Mouse (Mus musculus): ENCODE data around the gene Krt25.

Krt25 gene

DNA sequence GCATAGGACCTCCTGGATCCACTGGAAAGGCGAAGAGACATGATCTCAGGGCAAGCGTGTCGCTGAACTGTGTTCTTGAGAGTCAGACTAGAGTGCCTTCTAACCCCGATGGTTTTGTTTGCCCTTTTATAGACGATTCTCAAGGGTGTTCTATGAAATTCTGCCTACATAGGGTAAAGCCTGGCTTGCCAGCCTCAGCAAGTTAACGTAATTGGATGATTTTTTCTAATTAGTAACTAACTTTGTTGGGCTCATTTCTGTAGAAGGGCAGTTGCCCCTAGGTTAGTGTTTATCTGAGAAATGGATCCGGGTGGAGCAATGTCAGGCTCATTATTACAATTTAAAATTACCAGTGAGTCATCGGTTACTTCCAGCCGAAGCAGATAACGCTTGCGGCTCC, at the start of gene Krt25:
Krt25 (minus strand) TSS at position 101 of the 400 bp plus-strand sequence.
- DNase-seq, result no peak

DNA sequence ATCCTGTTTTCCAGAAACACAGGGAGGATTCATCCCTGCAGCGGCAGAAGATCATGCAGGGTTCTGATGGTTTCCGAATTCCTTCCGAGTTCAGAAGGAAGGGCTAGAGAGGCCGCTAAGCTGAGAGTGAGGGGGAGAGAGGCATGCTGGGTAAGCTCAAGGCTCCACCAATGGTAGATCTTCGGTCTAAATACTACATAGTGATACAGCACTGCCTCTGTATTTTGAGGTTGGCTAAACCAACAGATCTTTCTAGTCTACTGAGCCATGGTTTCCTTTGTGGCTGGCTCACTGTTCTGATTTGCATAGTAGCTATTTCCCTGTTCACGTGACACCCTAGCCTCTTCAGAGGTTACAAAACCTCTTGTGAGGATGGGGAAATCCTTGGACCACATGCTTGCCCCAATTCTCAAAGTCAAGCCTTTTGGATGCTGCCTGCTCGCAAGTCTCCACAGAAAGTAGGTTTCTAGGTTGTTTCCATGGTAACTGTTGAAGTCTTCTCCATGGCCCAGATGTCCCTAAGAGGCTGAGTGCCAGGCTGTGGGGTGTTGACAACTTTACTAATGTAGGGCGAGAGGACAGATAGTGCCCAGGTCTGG, 47.2 kb upstream of the Krt25 start:
- peak; percentile 49 for DNase-seq

DNA sequence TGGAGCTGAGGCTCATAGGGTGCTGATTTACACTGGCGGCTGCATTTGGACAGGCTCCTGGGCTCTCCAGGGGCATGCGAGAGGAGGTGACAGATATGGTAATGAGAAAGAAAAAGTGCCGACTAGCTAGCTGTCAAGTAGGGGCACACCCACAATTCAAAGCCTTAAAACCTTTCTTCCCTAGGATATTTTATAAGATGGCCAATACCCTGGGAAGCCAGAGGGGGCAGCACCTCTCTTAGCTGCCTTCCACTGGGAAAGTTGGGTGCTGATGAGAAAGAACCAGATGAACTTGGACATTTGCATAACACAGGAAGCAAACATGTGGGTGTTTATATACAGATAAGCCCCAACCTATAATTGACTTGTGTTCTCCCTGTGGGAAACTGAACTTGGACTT, 46.5 kb upstream of the Krt25 start:
- DNase-seq, result no peak

DNA sequence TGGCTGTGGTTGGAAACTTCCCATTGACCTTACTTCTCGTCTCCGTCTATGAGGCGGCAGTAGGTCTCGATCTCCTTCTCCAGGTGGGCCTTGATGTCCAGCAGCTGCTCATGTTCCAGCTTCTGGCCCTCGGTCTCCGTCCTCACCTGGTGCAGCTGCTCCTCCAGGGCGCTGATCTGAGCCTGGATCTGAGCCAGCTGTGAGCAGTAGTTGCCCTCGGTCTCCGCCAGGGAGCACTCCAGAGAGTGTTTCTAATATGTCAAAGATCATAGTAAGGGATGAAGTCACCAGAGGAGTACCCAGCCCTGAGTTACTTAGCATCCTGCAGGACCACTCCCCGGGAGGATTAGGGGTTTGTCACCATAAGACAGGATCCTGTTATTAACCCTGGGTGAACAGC, 44.0 kb upstream of the Krt25 start:
- DNase-seq, result no peak

DNA sequence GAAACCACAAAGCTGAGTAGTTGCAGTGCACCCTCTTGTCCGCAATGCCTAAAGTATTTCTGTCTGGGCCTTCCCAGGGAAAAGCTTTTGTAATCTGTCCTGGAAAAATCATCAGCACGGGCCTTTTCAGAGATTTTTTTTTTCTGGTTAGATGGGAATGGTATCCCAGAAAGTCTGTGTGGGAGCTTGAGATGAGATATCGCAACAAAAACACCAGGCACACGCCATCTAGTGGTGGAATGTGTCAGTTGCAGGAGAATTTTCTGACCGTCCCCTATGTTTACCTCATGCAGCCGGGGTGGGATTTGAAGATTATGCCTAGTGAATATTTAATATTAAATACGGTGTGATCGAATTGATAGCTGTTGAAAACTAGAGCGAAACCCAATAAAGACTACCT, 41.7 kb upstream of the Krt25 start:
- DNase-seq, result peak; percentile 15

DNA sequence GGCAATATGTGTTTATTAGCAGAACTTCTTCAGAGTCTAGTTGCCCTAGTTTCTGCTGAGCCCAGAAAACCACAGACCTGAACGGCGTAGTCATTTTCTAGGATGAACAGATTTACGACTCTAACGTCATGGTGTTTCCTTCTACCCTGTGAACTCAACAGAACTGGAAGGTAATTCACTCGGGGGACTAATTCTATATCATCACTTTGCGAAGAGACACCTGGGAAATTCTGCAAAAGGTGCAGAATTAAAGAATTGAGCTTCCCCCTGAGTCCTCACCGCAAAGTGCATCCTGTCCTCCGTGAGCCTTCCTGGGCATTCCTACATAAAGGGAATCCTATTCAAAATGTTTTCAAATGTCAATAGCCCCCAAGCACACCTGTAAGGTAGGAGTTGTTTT, 38.7 kb upstream of the Krt25 start:
- DNase-seq, result no peak

DNA sequence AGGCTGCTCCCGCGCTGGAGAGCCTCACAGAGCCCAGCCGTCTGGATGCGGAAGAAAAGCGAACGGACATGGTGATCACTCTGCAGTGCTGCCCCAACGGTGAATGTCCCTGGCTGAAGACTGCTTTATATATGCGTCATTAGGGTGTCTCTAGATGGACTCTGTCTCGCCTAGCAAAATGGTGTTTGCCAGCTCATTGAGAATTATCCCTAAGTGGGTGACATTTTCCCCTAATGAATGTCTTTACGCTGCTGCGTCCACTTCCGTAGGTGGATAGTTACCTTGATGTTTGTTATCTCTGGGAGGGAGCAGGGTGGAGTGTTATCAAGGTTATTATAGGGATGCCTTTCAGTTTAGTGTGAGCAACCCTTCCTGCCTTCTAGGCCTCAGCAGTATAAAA, 28.3 kb upstream of the Krt25 start, which contains the start of gene Krt27:
Krt27 (minus strand) TSS at position 101 of the 400 bp plus-strand sequence.
- DNase-seq, result no peak

DNA sequence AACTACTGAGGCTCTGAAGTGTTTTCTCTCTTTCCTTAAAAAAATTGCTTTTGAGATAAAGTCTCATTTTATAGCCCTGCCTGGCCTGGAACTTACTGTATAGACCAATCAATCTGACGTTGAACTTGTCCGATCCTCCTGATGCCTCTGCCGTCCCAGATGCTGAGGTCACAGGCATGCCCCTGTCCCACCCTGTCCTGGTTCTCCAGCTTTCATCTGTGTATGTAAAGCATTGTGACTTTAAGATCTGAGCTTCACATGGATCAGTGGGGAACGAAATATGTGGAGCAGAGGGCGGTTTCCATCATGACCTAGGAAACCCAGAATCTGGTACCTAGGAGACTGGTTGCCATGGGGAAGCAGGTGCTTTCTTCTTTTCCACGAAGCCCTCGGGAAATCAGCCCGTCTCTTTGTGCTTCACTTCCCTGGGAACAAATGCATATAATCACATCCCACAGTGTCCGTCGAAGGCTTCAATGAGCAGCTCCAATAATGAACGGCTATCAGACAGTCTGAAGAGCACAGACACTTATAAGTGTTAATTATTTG, 16.6 kb upstream of the Krt25 start:
- DNase-seq, result no peak

DNA sequence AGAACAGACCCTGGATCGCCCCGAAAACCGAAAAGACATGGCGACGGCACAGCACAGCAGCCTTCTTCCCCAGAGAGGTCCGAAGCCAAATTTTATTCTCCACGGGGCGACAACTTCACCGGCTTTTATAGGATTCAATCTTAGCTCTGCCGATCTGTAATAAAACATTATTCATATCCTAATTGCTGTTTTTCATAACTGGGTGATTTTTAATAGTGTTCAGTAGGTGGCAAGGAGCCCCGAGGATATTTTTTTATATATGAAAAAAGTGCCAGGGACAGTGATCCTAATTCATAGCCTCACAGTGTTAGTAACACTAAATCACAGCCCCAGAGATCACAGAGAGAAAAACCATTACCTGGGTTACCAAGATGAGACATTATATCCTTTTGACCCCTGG, 15.1 kb upstream of the Krt25 start, which contains the start of gene Krt26:
Krt26 (minus strand) TSS at position 101 of the 400 bp plus-strand sequence.
- DNase-seq, result no peak

DNA sequence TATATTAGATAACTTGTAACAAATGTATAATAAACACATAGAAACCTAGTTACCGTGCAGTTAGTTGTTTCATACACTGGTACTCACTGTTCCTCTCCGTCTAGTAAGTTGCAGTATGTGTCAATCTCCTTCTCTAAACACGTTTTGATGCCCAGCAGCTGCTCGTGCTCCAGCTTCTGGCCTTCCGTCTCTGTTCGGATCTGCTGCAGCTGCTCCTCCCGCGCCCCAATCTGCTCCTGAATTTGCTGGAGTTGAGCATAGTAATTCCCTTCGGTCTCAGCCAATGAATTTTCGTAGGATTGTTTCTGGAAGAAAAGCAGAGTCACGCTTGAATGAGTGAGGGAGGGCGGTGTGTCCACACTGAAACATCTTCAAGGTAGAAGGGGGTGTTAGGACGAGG, 10.7 kb upstream of the Krt25 start:
- no peak for DNase-seq

DNA sequence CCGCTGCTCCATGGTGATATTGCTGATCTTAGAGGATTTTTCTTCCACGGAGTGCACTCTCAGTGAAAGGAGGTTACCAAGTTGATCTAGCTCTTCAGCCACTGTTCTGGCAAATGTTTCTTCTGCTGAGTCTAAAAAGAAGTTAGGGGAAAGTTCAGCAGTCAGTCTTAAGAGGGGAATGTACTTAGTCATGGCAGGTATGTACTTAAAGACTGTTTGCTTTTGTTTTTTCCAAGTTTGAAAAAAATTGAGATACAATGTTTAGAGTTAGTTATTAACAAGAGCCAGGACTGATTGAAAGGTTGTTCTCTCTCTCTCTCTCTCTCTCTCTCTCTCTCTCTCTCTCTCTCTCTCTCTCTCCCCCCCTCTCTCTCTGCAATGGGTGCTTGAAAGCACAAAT, 6.9 kb upstream of the Krt25 start:
- no peak for DNase-seq

DNA sequence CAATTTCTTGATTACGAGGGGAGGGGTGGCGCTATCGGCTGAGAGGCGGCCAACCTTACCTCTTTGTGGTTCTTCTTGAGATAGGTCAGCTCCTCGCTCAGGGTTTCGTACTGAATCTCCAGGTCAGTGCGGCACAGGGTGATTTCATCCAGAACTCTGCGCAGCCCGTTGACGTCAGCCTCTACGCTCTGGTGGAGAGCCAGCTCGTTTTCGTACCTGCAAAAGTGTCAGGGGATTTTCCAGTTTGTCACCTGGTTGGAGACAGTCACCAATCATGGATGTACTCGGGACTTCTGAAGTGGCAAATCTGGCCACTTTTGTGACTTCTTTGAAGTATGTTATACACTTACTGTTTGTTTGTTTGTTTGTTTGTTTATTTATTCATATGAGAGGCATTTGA, 1.7 kb downstream of the Krt25 start:
- no peak for DNase-seq

DNA sequence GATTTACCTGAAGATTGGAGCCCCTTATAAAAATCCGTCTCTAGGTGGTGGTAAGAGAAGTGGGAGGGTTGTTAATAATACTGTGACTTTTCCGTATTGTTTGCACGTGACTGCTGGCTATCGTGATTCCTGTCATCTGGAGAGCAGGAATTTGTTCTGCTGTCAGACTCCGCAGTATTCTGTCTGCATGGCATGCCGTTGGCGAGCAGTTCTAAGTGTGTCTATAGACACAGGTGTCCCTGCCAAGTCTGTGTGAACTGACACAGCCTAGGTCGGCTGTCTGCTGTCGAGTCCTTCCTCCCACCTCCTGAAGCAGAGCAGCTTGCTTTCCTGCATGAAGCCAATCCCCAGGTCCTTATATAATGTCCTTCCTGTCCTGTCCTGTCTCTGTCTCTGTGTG, 3.6 kb downstream of the Krt25 start:
- no peak for DNase-seq

DNA sequence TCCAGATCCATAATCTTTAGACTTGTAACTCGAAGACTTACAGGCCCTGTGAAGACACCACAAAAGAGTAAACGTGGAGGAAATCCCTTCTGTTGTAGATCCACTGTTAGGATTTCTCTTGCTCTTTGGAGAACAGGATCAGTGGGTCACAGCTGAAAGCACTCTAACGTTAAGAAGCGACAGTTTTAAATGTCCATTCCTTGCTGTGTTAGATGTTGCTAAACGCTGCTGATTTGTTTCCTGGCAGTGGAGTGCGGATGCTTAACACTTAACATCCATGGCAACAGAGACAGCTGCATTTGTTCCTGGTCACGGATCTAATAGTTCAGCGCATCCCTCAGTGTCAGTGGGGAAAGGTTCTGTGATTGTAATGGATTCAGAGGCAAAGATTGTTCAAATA, 6.2 kb downstream of the Krt25 start:
- DNase-seq, result no peak

DNA sequence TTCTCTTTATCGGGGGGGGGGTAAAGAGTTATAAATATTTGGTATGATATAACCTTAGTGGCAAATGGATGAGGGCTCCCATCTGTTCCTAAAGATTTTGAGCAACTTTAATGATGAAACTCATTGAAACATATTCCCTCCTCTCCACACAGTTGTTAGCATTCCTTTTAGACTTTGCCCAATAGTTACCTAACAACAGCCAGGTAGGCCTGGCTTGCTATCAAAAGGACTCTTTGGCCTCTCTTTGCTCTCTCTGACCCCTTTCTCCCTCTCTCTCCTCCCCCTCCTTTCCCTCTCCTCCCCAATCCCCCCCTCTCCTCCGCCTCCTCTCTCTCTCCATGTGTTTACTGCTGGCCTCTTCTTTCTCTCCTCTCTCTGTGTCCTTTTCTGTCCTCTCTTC, 8.2 kb downstream of the Krt25 start:
- no peak for DNase-seq

DNA sequence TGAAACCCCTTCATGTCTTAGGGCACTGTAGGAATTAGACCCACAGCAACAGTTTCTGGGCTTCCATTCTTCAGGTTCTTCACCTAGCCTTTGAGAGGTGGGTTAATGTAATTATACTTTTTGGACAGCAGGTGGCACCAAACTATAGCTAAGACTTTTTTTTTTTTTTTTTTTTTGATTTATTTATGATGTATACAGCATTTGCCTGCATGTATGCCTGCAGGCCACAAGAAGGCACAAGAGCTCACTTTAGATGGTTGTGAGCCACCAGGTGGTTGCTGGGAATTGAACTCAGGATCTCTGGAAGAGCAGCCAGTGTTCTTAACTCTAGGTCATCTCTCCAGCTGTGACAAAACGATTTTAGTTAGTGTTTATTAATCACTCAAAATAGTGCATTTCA, 11.9 kb downstream of the Krt25 start:
- no peak for DNase-seq

DNA sequence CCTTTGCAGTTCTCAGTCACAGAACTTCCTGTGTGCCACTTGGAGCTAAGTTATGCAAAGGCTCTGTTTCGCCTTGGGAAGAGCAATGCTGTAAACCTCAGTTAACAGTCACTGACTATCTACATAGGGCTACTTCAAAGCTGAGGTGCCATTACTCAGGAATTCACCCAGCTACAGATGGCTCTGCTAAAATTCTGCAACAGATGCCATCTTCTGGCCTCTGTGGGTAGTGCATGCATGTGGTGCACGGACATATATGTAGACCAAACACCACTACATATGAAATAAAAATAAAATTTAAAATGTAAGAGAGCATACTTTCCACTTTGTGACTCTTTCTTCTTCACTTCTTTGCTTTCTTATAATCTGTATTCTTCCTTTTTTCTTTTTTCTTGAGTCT, 15.2 kb downstream of the Krt25 start:
- peak; percentile 39 for DNase-seq

DNA sequence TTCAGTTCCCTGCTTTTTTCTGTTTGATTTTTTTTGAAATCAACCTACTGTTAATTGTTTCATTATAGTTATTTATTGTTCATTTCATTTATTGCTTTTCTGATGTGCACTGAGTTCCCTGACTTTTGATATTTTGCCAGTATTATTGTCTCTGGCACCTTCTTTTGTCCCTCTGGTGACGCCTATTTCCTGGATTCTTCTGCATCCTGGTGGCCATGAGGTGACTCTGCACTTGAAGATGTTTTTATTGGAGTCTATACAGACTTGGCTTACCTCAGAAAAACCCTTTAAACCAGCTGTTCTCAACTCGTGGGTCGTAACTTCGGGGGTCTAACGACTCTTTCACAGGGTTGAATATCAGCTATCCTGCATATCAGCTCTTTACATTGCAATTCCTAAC, 27.7 kb downstream of the Krt25 start:
- DNase-seq, result no peak

DNA sequence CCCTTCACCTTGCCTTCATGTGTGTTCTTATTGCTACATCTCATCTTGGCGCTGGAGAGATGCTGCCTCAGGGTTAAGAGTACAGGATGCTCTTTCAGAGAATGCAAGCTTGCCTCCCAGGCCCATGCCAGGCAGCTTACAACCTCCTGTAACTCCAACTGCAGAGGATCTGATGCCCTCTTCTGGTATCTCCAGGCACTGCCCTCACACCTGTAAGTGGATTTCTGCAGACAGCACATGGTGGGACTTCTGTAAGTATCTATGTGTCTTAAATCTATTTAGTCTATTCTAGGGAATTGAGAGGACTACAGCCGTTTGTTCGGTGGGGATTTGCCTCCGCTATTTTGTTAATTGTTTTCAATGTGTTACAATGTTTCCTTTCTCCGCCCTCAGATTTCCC, 29.9 kb downstream of the Krt25 start:
- peak; percentile 68 for DNase-seq

DNA sequence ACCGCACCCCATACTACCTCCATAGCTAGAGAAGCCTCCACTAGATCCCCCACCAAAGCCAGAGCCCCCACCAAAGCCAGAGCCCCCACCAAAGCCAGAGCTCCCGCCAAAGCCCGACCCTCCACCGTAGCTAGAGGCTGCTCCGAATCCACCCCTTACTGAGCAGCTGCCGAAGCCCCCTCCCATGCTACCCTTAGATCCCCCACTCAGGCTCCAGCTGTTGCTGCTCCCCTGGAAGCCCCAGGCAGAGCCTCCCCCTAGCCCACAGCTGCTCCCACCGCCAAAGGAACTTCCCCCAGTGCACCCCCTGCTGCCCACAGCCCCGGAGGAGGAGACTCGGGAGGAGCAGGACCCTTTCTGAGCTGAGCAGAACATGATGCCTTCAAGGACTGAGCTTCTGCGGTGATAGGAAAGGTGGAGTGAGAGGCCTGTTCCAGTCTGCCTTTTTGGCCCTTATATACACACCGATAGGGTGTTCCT, 37.9 kb downstream of the Krt25 start, which contains the start of gene Krt24:
Krt24 (minus strand) TSS at position 430 of the 480 bp plus-strand sequence.
- peak; percentile 47 for DNase-seq

DNA sequence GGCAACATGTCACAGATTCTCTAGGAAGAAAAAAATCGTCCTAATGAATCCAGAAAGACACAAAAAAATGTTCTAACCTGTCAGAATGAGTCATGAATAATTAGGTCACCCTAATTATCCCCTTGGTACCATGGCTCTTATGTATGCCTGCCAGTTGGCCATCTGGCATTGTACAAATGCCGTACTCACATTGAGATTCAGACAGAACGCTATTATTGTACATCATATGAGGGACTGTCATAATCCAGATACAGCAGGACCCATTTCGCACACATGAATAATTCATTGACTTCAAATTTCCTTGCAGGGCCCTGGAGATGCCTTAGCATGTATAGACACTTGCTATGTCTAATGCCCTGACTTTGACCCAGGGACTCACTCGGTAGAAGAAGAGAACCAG, 38.7 kb downstream of the Krt25 start:
- peak; percentile 82 for DNase-seq

DNA sequence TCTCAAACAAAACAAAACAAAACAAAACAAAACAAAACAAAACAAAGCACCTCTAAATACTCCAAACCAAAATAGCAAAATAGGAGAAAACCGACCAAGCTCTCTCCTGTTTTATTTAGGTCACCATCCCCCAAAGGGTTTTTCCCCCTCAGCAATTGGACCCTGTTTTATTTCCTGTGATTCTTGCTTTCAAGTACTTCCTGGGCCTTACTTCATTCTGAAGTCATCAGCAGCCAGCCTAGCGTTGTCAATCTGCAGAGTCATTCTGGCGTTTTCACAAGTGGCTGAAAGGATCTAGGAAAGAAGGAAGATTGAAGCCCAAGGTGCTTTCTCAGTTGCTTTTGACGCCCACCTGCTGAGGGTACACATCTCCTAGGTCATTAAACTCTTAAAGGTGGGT, 39.4 kb downstream of the Krt25 start:
- peak; percentile 18 for DNase-seq

DNA sequence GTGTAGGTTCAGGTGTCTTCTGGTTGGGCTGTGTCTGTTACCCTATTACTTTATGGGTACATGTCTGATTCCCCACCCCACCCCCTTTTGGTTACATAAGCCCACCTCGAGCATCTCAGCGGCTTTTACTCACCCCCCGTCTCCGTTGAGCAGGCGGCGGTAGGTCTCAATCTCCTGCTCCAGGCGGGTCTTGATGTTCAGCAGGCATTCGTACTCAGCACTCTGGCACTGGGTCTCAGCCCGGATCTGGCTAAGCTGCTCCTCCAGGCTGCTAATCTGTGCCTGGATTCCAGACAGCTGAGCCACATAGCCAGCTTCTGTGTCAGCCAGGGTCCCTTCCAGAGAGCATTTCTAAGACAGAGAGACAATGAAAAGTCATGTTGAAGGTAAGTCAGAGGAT, 41.6 kb downstream of the Krt25 start:
- DNase-seq, result peak; percentile 54

DNA sequence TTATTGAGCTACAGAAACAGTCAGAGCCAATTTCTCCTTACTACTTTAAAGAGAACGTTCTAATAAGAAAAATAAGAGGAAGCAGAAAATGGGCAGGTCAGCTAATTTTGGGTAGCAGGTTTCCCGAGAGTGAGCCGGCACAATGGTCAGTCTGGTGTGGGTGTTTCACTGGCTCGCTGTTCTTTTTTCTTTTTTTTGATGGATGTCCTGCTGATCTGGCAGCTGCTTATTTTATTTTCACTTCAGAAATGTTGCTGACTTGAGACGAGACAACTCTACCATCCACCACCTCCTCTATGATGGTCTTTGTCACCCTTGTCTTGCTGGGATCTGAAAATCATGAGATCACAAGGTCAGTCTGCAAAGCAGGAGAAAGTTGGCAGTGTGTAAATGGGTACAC, 42.8 kb downstream of the Krt25 start:
- DNase-seq, result peak; percentile 48

DNA sequence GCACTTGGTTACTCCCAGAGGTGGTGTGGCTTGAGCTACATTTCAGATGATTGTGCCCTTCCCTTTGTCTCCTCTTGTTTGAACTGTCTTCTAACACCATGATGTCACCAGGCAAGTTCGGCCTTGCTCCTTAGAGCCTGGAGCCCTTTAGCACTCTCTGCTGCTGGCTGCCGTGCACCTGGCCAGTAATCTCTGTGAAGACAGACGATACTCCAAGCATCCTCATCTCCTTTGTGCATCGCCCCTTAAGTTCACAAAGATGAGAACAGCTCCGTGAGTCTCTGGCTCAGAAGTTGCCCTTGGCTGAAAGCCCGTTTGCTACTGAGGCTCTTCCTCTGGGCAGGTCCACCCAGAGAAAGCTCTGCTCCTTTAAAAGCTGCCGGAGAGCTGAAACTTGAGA, 46.0 kb downstream of the Krt25 start:
- DNase-seq, result no peak

All from cerebellum, adult 11-12 months (tissue).